Mouse (Mus musculus): ENCODE data around the gene Sec16b.
A peak's percentile ranks its signal among the peaks of the same experiment; 100 is the strongest.

The Sec16b gene

GRCm38 (mm10) chr1:157560654-157561386 lies 54.3 kb downstream of the Sec16b start:
- peak; percentile 32 for DNase-seq

- DNase-seq: no peak
Measured at GRCm38 (mm10) chr1:157567819-157568218, 61.3 kb downstream of the Sec16b start.

- DNase-seq: no peak
Measured at GRCm38 (mm10) chr1:157569263-157570090, 62.9 kb downstream of the Sec16b start.

GRCm38 (mm10) chr1:157575316-157575715 lies 68.8 kb downstream of the Sec16b start:
- no peak for DNase-seq

GRCm38 (mm10) chr1:157578336-157578735 lies 71.8 kb downstream of the Sec16b start:
- DNase-seq: no peak

GRCm38 (mm10) chr1:157586556-157586955 lies 80.0 kb downstream of the Sec16b start:
- no peak for DNase-seq

- no peak for DNase-seq
Measured at GRCm38 (mm10) chr1:157592039-157592438, 85.5 kb downstream of the Sec16b start.

GRCm38 (mm10) chr1:157594561-157594960 lies 88.0 kb downstream of the Sec16b start:
- DNase-seq: no peak

- no peak for DNase-seq
Measured at GRCm38 (mm10) chr1:157595165-157595564, 88.6 kb downstream of the Sec16b start.

GRCm38 (mm10) chr1:157604513-157604912 lies 98.0 kb downstream of the Sec16b start:
- DNase-seq: no peak
